Comparison of ENCODE assay signal across 9 mouse cellular contexts in the genomic region with DNA sequence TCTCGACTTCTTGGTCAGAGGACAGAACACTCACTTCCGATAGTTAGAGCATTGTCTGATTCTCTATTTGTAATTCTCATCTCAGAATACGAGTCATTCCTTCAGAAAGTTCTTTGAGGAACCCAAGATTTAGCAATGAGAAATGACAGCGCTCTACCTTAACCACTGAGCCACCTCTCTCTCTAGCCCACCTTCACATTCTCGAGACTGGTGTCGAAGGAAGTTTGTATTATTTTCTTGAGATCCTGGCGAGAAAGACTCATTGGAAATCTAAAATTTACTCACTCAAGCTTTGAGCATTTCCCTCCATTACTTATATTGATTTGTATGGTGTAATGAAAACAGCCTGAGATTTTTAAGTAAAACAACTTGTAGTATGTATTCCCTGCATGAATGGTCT. TPM values are rescaled to one million over a fixed set of nuclear protein-coding genes. Genes with fewer than 3 reads are reported as not detected.
DNase-seq lines count a peak whose midpoint lies in the region; ATAC-seq and TF ChIP-seq lines count a peak whose summit lies in the region.
"Had no signal": no experiment of that assay in that cellular context is flagged by ENCODE, and none has a peak within 500 bp of the region (broad histone marks: within the 10 kb centered on the region; RNA-seq: fewer than 3 reads in every experiment).

No protein-coding gene starts in this region.

- peaks cover 21% of the 10 kb centered on the region for H3K4me1 ChIP-seq in erythroblast, embryonic 14.5 days (ENCODE audit: control insufficient read depth)
- H3K4me1 ChIP-seq in E14TG2a.4 (replicated peaks; ENCODE audit: low read depth, low read length) = peaks cover 23% of the 10 kb centered on the region
- peaks cover 21% of the 10 kb centered on the region for H3K4me1 ChIP-seq in hindbrain, embryonic 13.5 days (replicated peaks)
- H3K4me1 ChIP-seq in liver, postnatal 0 days (ENCODE audit: insufficient read depth) = peaks cover 10% of the 10 kb centered on the region

- H3K4me2 ChIP-seq in hindbrain, embryonic 13.5 days = peak overlapping the region; percentile 75
- H3K4me2 ChIP-seq in liver, postnatal 0 days (ENCODE audit: low read depth, low read length) = peak overlapping the region; percentile 89

- peaks cover 27% of the 10 kb centered on the region for H3K36me3 ChIP-seq in erythroblast, embryonic 14.5 days (ENCODE audit: control insufficient read depth)
- H3K36me3 ChIP-seq in E14TG2a.4 (ENCODE audit: insufficient read depth, low read length) = peaks cover 35% of the 10 kb centered on the region
- peaks cover 18% of the 10 kb centered on the region for H3K36me3 ChIP-seq in hindbrain, embryonic 13.5 days
- peaks cover 11% of the 10 kb centered on the region for H3K36me3 ChIP-seq in liver, postnatal 0 days (replicated peaks; ENCODE audit: insufficient read depth, low read length)

- TF ChIP-seq EP300 in liver, postnatal 0 days (IDR thresholded peaks at IDR 0.05; ENCODE audit: low read depth) = no peak

- no peak for ATAC-seq in erythroblast, adult 5-6 weeks (replicated peaks; ENCODE audit: low FRiP score, poor library complexity, severe bottlenecking)
- ATAC-seq in hindbrain, embryonic 13.5 days (ENCODE audit: low FRiP score) = no peak
- no peak for ATAC-seq in liver, postnatal 0 days

- no peak overlapping the region for H3K27ac ChIP-seq in hindbrain, embryonic 13.5 days
- no peak overlapping the region for H3K27ac ChIP-seq in liver, postnatal 0 days (ENCODE audit: low read depth)

- no peak for DNase-seq in liver, postnatal 0 days
- no peak for DNase-seq in left cerebral cortex, postnatal 4 days
- no peak for DNase-seq in thymus, postnatal 4 days
- DNase-seq in thymus, postnatal 25 days = no peak
- DNase-seq: cerebellum, adult 11-12 months had no signal

- TF ChIP-seq CTCF in E14TG2a.4 (conservative IDR thresholded peaks at IDR 0.05; ENCODE audit: low read length) = no peak
- no peak for TF ChIP-seq CTCF in liver, postnatal 0 days (IDR thresholded peaks at IDR 0.05; ENCODE audit: low read depth)

- H3K27me3 ChIP-seq in erythroblast, embryonic 14.5 days (ENCODE audit: control insufficient read depth) = peaks cover 6% of the 10 kb centered on the region
- H3K27me3 ChIP-seq in E14TG2a.4 (ENCODE audit: insufficient read depth, low read length) = no peaks in the 10 kb centered on the region
- H3K27me3 ChIP-seq in hindbrain, embryonic 13.5 days = peaks cover 8% of the 10 kb centered on the region; the same call in 1 of the 2 replicates
- no peaks in the 10 kb centered on the region for H3K27me3 ChIP-seq in liver, postnatal 0 days (ENCODE audit: insufficient read depth, low read length)

- H3K4me3 ChIP-seq in erythroblast, embryonic 14.5 days (replicated peaks) = peak overlapping the region; percentile 92
- H3K4me3 ChIP-seq in E14TG2a.4 (replicated peaks; ENCODE audit: low read length) = peak overlapping the region; percentile 90
- peak overlapping the region; percentile 53 for H3K4me3 ChIP-seq in hindbrain, embryonic 13.5 days
- no peak overlapping the region; the same call in 1 of the 2 replicates for H3K4me3 ChIP-seq in liver, postnatal 0 days (ENCODE audit: low read depth, low read length)

- WGBS in hindbrain, embryonic 13.5 days = 92% methylated on average over 7 of the region's 7 CpGs
- 82% methylated on average over 7 of the region's 7 CpGs for WGBS in liver, postnatal 0 days (ENCODE audit: insufficient replicate concordance)

- intact Hi-C loops in left cerebral cortex, postnatal 4 days (cut with DNase I) = loop anchor here (10.0 kb wide), 1 partner anchor 120 kb away; no protein-coding TSS in a partner anchor

- no peak overlapping the region for H3K9ac ChIP-seq in hindbrain, embryonic 13.5 days
- H3K9ac ChIP-seq in liver, postnatal 0 days (replicated peaks) = peak overlapping the region; percentile 82; the same call in 1 of the 2 replicates

- H3K9me3 ChIP-seq in erythroblast, embryonic 14.5 days (ENCODE audit: control insufficient read depth, low read length) = no peaks in the 10 kb centered on the region
- no peaks in the 10 kb centered on the region for H3K9me3 ChIP-seq in E14TG2a.4 (ENCODE audit: low read length)
- H3K9me3 ChIP-seq in hindbrain, embryonic 13.5 days = no peaks in the 10 kb centered on the region
- H3K9me3 ChIP-seq in liver, postnatal 0 days (ENCODE audit: low read length) = no peaks in the 10 kb centered on the region

RNA-seq across cellular contexts. Expression of gene Mettl14, which starts 1.5 kb away (rescaled TPM):
- 0.41 and 0.86 TPM in 2 replicates for polyA plus RNA-seq in erythroblast, embryonic 14.5 days (2012)
- 6.1 and 6.9 TPM in 2 replicates for total RNA-seq in erythroblast, adult 5-6 weeks (2015; ENCODE audit: low replicate concordance)
- 3.1 and 5.3 TPM in 2 replicates for total RNA-seq in erythroblast, adult 5-6 weeks (2017; ENCODE audit: low replicate concordance)
- 24.0 and 25.0 TPM in 2 replicates for polyA plus RNA-seq in hindbrain, embryonic 13.5 days (2015; fragmentation: Nextera tagmentation; extraction: Ambion mirVana)
- polyA plus RNA-seq in liver, postnatal 0 days (2015; fragmentation: Nextera tagmentation; extraction: Ambion mirVana) = 5.0 and 5.3 TPM in 2 replicates
- total RNA-seq in left cerebral cortex, postnatal 4 days (2021) = 10 to 100 TPM; 17.9 to 19.7 TPM
